Mouse (Mus musculus) kidney, embryonic 14.5 days (tissue): ENCODE measurements around the gene Zfp949. TPM values are rescaled to one million over a fixed set of nuclear protein-coding genes. Genes with fewer than 3 reads are reported as not detected.
"Not testable (repeated sequence)": the region's sequence is repeated elsewhere in the genome, so short reads cannot be mapped to it uniquely, and the experiment has no call there.

Source experiments
- ATAC-seq: fragments of 200-750 bp; cut with Nextera tagmentation; 2 replicates; pipeline ENCODE4 v1.8.0; 2017; ENCODE audit warnings: moderate number of reproducible peaks, mild to moderate bottlenecking, moderate TSS enrichment, moderate library complexity; ENCODE audit not compliant: low FRiP score, low TSS enrichment
- H3K27ac ChIP-seq: fragments of 300-500 bp; sonication (generic); 2 replicates; pipeline ENCODE4 v1.5.1; 2014; ENCODE audit warnings: low read depth, mild to moderate bottlenecking, low read length, moderate library complexity, mixed read lengths
- H3K27me3 ChIP-seq: fragments of 300-500 bp; sonication (generic); 2 replicates; pipeline ENCODE4 v1.6.1; 2014; ENCODE audit warnings: mild to moderate bottlenecking, low read length; ENCODE audit not compliant: control insufficient read depth, insufficient read depth
- H3K36me3 ChIP-seq: fragments of 300-500 bp; sonication (generic); 2 replicates; pipeline ENCODE4 v1.6.1; 2014; ENCODE audit warnings: low read length, mixed read lengths; ENCODE audit not compliant: control insufficient read depth, insufficient read depth
- H3K4me1 ChIP-seq: fragments of 300-500 bp; sonication (generic); 2 replicates; pipeline ENCODE4 v1.6.1; 2014; ENCODE audit warnings: low read length, mixed read lengths; ENCODE audit not compliant: control insufficient read depth, insufficient read depth
- H3K4me2 ChIP-seq: fragments of 300-500 bp; sonication (generic); replicated peaks from 2 replicates; pipeline ENCODE4 v1.6.1; 2014; ENCODE audit warnings: low read depth, mild to moderate bottlenecking, low read length
- H3K4me3 ChIP-seq: fragments of 300-500 bp; sonication (generic); 2 replicates; pipeline ENCODE4 v1.5.1; 2014; ENCODE audit warnings: mild to moderate bottlenecking, low read length
- H3K9ac ChIP-seq: fragments of 300-500 bp; sonication (generic); 2 replicates; pipeline ENCODE4 v1.6.1; 2014; ENCODE audit warnings: low read depth, mild to moderate bottlenecking, low read length, moderate library complexity
- H3K9me3 ChIP-seq: fragments of 300-500 bp; sonication (generic); 2 replicates; pipeline ENCODE4 v1.6.1; 2016; ENCODE audit warnings: low read length; ENCODE audit not compliant: control insufficient read depth
- WGBS: fragments of 180-500 bp; shearing (Covaris S2); extraction: QIAGEN DNeasy Blood & Tissue Kit; methylation state at CpG from one replicate; pipeline ENCODE4 v1.1.7; 2014; 5-methylcytosine and 5-hydroxymethylcytosine counted together
- polyA plus RNA-seq: library from polyadenylated mRNA; unstranded; fragments of >200 nt; fragmentation: Nextera tagmentation; extraction: Ambion mirVana; gene quantifications from 2 replicates; pipeline ENCODE4 v1.2.1, GENCODE M21; 2014

Zfp949 gene
- polyA plus RNA-seq, 1 experiment from 2014 or later: 9.0 TPM

DNA sequence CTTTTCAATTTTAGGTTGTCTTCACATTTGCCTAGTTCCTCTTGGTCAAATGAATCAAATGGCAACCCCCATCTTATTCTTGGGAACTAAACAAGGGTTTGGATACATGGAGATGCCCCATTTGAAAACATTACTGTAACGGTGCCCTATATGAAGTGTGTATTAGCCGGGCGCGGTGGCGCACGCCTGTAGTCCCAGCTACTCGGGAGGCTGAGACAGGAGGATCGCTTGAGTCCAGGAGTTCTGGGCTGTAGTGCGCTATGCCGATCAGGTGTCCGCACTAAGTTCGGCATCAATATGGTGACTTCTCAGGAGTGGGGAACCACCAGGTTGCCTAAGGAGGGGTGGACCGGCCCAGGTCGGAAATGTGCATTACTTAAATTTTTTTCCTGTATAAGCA lies 5.3 kb downstream of the Zfp949 start:
- H3K4me1 ChIP-seq: peaks cover 12% of the 10 kb centered on the region; the same call in 1 of the 2 replicates
- H3K27me3 ChIP-seq: no peaks in the 10 kb centered on the region
- H3K4me3 ChIP-seq: no peak overlapping the region
- no peak overlapping the region for H3K9ac ChIP-seq
- peaks cover 10% of the 10 kb centered on the region; the same call in 1 of the 2 replicates for H3K36me3 ChIP-seq
- H3K27ac ChIP-seq: no peak overlapping the region
- 95% methylated on average over 14 of the region's 14 CpGs for WGBS
- no peak for ATAC-seq
- no peak overlapping the region for H3K4me2 ChIP-seq
- H3K9me3 ChIP-seq: no peaks in the 10 kb centered on the region

DNA sequence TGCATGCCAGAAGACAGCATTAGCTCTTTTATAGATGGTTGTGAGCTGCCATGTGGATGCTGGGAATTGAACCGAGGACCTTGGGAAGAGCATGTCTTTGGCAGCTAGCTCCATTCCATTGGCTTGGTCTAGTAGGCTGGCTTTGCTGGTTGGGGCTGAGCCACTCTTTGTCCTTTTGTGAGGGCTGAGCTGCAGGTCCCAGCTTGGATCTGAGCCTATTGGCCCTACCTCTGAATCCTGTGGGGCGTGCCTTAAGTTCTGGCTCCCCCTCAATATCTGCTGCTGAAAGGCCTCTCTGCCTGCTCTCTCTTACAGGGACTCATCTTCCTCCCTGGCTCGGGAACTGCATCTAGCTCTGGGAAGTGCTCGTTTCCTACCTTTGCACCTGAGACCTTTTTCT lies 10.3 kb downstream of the Zfp949 start:
- Histone ChIP-seq H3K36me3 (peaks cover 13% of the 10 kb centered on the region), H3K4me2 (no peak overlapping the region), H3K4me1 (no peaks in the 10 kb centered on the region), H3K9ac (no peak overlapping the region), H3K4me3 (no peak overlapping the region), H3K27ac (no peak overlapping the region), H3K9me3 (0 out of 2 replicates have a peak, but pooled peaks cover 3% of the 10 kb centered on the region), H3K27me3 (no peaks in the 10 kb centered on the region)
- ATAC-seq: no peak
- WGBS: 90% methylated on average over 4 of the region's 4 CpGs

DNA sequence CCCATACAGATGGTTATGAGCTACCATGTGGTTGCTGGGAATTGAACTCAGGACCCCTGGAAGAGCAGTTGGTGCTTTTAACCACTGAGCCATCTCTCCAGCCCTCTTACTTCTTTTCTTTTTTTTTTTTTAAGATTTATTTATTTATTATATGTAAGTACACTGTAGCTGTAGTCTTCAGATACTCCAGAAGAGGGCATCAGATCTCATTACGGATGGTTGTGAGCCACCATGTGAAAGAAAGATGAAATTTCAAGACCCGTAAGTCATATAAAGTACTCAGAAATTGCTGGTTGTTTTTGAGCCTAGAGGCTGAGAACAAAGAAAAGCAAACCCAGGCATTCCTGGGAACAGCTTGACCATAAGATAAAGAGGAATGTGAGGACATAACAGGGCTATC lies 13.7 kb downstream of the Zfp949 start:
- H3K4me2 ChIP-seq, H3K27ac ChIP-seq, ATAC-seq, H3K27me3 ChIP-seq, H3K36me3 ChIP-seq, H3K9ac ChIP-seq, H3K4me3 ChIP-seq, H3K9me3 ChIP-seq, H3K4me1 ChIP-seq: not testable (repeated sequence)
- 92% methylated on average over 2 of the region's 2 CpGs for WGBS

DNA sequence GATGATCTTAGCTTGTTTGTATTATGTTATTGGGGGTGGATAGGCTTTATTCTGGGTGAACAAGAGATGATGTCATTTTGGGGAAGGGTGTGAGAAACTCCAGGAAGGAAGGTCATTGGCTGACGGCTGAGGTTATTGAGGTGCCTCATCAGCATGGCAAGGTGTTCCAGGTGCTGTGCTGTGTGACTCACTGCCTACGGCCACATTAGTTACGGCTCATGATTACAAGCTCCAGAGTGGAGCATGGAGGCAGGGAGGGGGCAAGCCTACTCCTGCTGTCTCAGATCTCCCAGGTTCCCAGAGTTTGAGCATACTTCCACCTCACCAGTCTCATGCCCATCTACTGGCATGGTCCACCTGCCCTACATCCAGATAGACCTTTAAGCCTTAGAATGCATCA lies 22.7 kb downstream of the Zfp949 start:
- not testable (repeated sequence) for H3K4me1 ChIP-seq, H3K4me3 ChIP-seq, H3K27ac ChIP-seq, H3K9ac ChIP-seq, H3K27me3 ChIP-seq, H3K4me2 ChIP-seq
- 0 out of 2 replicates have a peak, but pooled peaks have one; percentile 28 for ATAC-seq
- H3K9me3 ChIP-seq: peaks cover 21% of the 10 kb centered on the region
- peaks cover 29% of the 10 kb centered on the region for H3K36me3 ChIP-seq
- WGBS: 91% methylated on average over 3 of the region's 3 CpGs

DNA sequence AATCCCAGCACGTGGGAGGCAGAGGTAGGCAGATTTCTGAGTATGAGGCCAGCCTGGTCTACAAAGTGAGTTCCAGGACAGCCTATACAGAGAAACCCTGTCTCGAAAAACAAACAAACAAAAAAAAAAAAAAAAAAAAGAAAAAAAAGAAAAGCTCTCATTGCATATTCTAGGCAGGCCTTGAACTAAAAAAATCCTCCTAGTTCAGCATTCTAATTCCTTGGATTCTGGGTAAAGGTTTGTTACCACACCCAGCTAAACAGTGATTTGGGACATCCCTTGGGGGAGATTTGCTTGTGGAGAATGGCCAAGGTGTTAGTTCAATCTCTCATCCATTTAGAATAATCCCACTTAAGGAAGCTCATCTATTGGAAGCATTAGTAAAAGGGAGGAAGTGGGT lies 32.8 kb downstream of the Zfp949 start, which contains the start of gene Trim43a:
Gene Trim43a (plus strand): TSS at position 301 of the 400 bp plus-strand sequence.
- not testable (repeated sequence) for H3K27ac ChIP-seq, H3K9ac ChIP-seq, H3K36me3 ChIP-seq, H3K4me3 ChIP-seq, H3K9me3 ChIP-seq, H3K4me1 ChIP-seq, ATAC-seq, H3K4me2 ChIP-seq, H3K27me3 ChIP-seq
- 94% methylated on average over 2 of the region's 2 CpGs for WGBS

DNA sequence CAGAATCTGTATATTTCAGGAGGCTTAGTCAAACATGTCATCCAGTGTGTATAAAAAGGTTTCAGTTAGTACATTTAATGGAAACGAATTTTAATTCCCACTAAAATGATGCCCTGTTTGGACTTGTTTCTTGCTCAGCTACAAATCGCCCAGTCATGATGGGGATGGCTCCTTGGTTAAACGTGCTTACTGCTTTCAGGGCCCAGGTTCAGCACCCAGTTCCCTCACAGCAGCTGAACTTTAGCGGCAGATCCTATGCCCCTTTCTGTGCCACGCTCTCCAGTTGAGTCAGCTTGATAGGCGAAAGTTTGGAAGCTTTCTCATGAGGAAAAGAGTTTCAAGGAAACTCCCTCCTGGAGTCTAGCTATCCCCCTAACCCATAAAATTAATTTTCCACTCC lies 45.9 kb downstream of the Zfp949 start:
- not testable (repeated sequence) for H3K9me3 ChIP-seq, H3K36me3 ChIP-seq, H3K4me1 ChIP-seq, H3K4me2 ChIP-seq, H3K9ac ChIP-seq, ATAC-seq, H3K27me3 ChIP-seq, H3K27ac ChIP-seq, H3K4me3 ChIP-seq
- WGBS: 48% methylated on average over 6 of the region's 6 CpGs

DNA sequence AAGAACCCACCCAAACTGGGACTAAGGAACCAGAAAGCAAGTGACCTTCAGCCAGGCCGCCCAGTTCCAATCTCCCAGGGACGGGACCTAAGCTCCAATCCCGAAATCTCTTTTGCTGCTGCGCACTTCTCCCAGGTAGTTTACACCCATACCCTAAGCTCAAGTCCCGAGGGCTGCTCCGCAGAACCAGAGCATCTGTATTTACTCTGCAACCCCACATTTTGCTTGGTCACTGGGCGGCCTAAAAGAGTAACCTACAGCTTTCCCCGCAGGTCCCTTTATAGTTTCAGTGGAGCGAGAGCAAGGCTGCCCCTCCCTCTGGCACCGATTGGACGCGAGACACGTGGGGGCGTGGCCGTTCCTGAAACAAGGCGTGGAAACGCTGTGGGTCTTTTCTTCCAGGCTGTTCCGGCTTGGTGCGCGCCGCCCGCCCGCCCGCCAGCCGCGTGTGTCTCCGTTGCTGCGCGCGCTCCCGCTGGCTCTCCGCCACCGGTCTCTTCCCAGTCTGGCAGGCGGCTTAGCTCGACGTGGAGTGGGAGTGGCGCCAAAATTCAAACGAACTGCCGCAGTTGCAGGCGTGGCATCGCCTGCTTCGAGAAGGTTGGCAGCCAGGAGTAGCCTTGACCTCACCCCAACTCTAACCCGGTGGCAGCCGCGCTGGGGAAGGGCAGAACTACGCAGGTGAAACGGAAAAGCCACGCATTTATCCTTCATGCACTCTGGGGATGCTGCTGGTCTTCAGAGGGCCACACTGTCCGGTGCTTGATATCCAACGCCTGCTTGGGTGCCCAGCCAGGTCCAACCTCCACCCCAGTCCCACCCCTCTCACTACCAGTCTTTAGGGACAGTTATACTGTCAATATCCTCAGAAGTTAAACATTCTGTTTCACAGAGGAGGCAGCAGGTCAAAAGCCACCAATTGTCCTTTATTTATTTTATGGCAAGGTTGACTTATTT lies 51.7 kb downstream of the Zfp949 start:
- peak; percentile 99 for ATAC-seq
- WGBS: 2% methylated on average over 47 of the region's 50 CpGs
- H3K27me3 ChIP-seq, H3K9ac ChIP-seq, H3K9me3 ChIP-seq, H3K36me3 ChIP-seq, H3K27ac ChIP-seq, H3K4me1 ChIP-seq: not testable (repeated sequence)
- Histone ChIP-seq H3K4me2 (peak overlapping the region; percentile 46), H3K4me3 (peak overlapping the region; percentile 32)

Other genes with a start within 250 kb of the Zfp949 start
- 0.17 and 1.7 TPM in 2 replicates for gene Nt5e, start 220.8 kb upstream of the Zfp949 start, polyA plus RNA-seq
- gene Snx14, start 109.1 kb upstream of the Zfp949 start, polyA plus RNA-seq: 17.3 and 28.0 TPM in 2 replicates
- gene Gm20537, start 91.4 kb upstream of the Zfp949 start, polyA plus RNA-seq: 0.87 and 1.3 TPM in 2 replicates
- gene Syncrip, start 65.4 kb upstream of the Zfp949 start, polyA plus RNA-seq: 88.9 and 153 TPM in 2 replicates
- not detected in 2 replicates for gene Trim43a, start 32.9 kb downstream of the Zfp949 start, polyA plus RNA-seq
- gene Mthfsl, start 172.3 kb downstream of the Zfp949 start, polyA plus RNA-seq: 39.1 and 52.7 TPM in 2 replicates
- not detected in 2 replicates for gene Bcl2a1d, start 183.9 kb downstream of the Zfp949 start, polyA plus RNA-seq